Mouse (Mus musculus): ENCODE data around the gene 2010111I01Rik. TPM values are rescaled to one million over a fixed set of nuclear protein-coding genes. Genes with fewer than 3 reads are reported as not detected.

Gene 2010111I01Rik
- total RNA-seq, 2 experiments from 2014 or later = 89.8 to 91.4 TPM

DNA sequence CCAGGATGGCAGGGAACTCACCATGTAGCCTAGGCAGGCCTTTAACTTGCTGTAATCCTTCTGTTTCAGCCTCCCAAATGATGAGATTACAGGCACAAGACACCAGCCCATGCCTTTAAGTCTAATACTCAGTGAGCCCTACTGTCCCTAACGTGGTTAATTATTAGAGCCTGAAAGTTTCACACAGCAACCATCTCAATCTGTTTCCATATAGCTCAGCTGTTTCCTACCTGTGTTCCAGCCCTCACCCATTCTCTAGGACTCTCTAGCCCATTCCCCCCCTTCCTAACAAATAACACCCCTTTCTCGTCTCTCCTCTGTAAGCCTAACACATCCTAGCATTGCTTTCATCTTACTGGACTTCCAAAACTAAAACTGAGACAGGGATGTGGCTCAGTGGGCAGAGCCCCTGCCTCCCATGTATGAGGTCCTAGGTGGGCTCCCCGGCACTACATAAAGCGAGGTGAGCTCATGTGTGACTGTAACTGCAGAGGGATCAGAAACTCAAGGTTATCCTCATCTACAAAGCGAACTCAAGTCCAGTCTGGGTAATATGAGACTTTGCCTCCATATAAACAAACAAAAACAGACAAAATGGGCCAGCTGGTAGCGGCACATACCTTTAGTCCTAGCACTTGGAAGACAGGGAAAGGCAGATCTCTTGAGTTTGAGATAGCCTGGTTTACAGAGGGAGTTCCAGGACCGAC, 408.9 kb downstream of the 2010111I01Rik start:
- no peak overlapping the region for H3K27ac ChIP-seq
- DNase-seq (ENCODE audit: low spot score in 2 of 2) = no peak
- no peak overlapping the region for H3K4me3 ChIP-seq
- no peak for TF ChIP-seq CTCF (conservative IDR thresholded peaks at IDR 0.05)

Small RNA genes lying within 50 kb of the gene (microRNA-seq; reads per million reads assigned to microRNA genes)
- gene Mir23b = 23,314 to 26,884 reads per million in 2 experiments
- gene Mir24-1 = 0 reads per million in 2 experiments
- 1,207 to 3,496 reads per million in 2 experiments for gene Mir27b
- gene Mir3074-1 = 0 reads per million in 2 experiments

Other genes with a start within 250 kb of the 2010111I01Rik start
- 10 to 100 TPM; 13.0 to 14.5 TPM for gene Platr25, start 204.2 kb upstream of the 2010111I01Rik start, total RNA-seq (2021)
- 1 to 10 TPM; 7.7 to 8.3 TPM for gene Gm5141, start 179.1 kb upstream of the 2010111I01Rik start, total RNA-seq (2021)
- not detected for gene Fbp2, start 106.5 kb upstream of the 2010111I01Rik start, total RNA-seq (2021)
- gene Fbp1, start 76.6 kb upstream of the 2010111I01Rik start, total RNA-seq (2021) = under 1 TPM in 1 of 2 experiments, not detected in 1; 0.61 TPM

Data from layer of hippocampus, adult 2 months (tissue).